Mouse (Mus musculus) hindbrain, embryonic 13.5 days (tissue): ENCODE data around the gene Zcchc7. TPM values are rescaled to one million over a fixed set of nuclear protein-coding genes. Genes with fewer than 3 reads are reported as not detected.
A peak's percentile ranks its signal among the peaks of the same experiment; 100 is the strongest.

Experiments used
- ATAC-seq: fragments of 200-750 bp; cut with Nextera tagmentation; 2 replicates; pipeline ENCODE4 v1.8.0; 2017; ENCODE audit warnings: moderate TSS enrichment; ENCODE audit not compliant: low FRiP score
- H3K27ac ChIP-seq: fragments of 300-500 bp; sonication (generic); 2 replicates; pipeline ENCODE4 v1.5.1; 2015; ENCODE audit warnings: inconsistent platforms, mild to moderate bottlenecking, moderate library complexity
- H3K27me3 ChIP-seq: fragments of 300-500 bp; sonication (generic); 2 replicates; pipeline ENCODE4 v1.6.1; 2015; ENCODE audit warnings: mild to moderate bottlenecking, inconsistent platforms
- H3K36me3 ChIP-seq: fragments of 300-500 bp; sonication (generic); 2 replicates; pipeline ENCODE4 v1.6.1; 2015; ENCODE audit warnings: mild to moderate bottlenecking, inconsistent platforms
- H3K4me1 ChIP-seq: fragments of 300-500 bp; sonication (generic); replicated peaks from 2 replicates; pipeline ENCODE4 v1.6.1; 2015; ENCODE audit warnings: inconsistent platforms
- H3K4me2 ChIP-seq: fragments of 300-500 bp; sonication (generic); 2 replicates; pipeline ENCODE4 v1.6.1; 2015; ENCODE audit warnings: inconsistent platforms, mild to moderate bottlenecking, moderate library complexity
- H3K4me3 ChIP-seq: fragments of 300-500 bp; sonication (generic); 2 replicates; pipeline ENCODE4 v1.5.1; 2015; ENCODE audit warnings: mild to moderate bottlenecking, inconsistent platforms
- H3K9ac ChIP-seq: fragments of 300-500 bp; sonication (generic); 2 replicates; pipeline ENCODE4 v1.6.1; 2015; ENCODE audit warnings: mild to moderate bottlenecking, inconsistent platforms
- H3K9me3 ChIP-seq: fragments of 300-500 bp; sonication (generic); 2 replicates; pipeline ENCODE4 v1.6.1; 2016; ENCODE audit warnings: inconsistent platforms
- WGBS: fragments of 180-500 bp; shearing (Covaris S2); methylation state at CpG from one replicate; pipeline ENCODE4 v1.1.7; 2015; 5-methylcytosine and 5-hydroxymethylcytosine counted together
- polyA plus RNA-seq: library from polyadenylated mRNA; unstranded; fragments of >200 nt; fragmentation: Nextera tagmentation; extraction: Ambion mirVana; gene quantifications from 2 replicates; pipeline ENCODE4 v1.2.1, GENCODE M21; 2015

Gene Zcchc7
- polyA plus RNA-seq, 1 experiment from 2014 or later, result 40.3 TPM

GRCm38 (mm10) chr4:44880065-44880623 lies 124.5 kb downstream of the Zcchc7 start:
- H3K4me2 ChIP-seq, result no peak overlapping the region
- no peak overlapping the region for H3K9ac ChIP-seq
- H3K36me3 ChIP-seq, result no peaks in the 10 kb centered on the region
- ATAC-seq, result no peak
- H3K9me3 ChIP-seq, result no peaks in the 10 kb centered on the region
- no peaks in the 10 kb centered on the region for H3K27me3 ChIP-seq
- H3K4me3 ChIP-seq, result no peak overlapping the region
- H3K4me1 ChIP-seq, result peaks cover 6% of the 10 kb centered on the region
- 11% methylated on average over 7 of the region's 7 CpGs for WGBS
- no peak overlapping the region for H3K27ac ChIP-seq

DNA sequence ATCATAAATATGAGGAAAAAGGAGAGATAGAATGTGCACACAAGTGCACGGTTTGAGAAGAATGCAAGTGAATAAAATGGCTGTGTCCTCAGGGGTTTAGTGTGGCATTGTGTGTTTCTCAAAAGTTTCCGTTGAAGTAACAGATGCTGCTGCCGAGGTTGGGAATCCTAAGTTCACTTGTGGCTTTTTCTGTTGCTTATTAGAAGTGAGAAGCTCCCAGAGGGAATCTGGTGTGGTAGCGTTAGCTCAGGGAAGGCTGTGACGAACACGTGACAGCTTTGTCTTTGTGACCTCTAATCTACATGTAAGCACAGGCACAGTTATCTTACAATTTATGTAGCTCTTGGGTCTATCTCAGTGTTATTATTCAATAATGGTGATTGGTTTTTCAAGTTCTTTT lies 130.5 kb downstream of the Zcchc7 start:
- no peak for ATAC-seq
- Histone ChIP-seq H3K4me2 (no peak overlapping the region), H3K9me3 (no peaks in the 10 kb centered on the region), H3K27ac (no peak overlapping the region), H3K36me3 (no peaks in the 10 kb centered on the region), H3K4me1 (no peaks in the 10 kb centered on the region), H3K27me3 (no peaks in the 10 kb centered on the region), H3K4me3 (no peak overlapping the region), H3K9ac (no peak overlapping the region)
- 63% methylated on average over 6 of the region's 6 CpGs for WGBS

DNA sequence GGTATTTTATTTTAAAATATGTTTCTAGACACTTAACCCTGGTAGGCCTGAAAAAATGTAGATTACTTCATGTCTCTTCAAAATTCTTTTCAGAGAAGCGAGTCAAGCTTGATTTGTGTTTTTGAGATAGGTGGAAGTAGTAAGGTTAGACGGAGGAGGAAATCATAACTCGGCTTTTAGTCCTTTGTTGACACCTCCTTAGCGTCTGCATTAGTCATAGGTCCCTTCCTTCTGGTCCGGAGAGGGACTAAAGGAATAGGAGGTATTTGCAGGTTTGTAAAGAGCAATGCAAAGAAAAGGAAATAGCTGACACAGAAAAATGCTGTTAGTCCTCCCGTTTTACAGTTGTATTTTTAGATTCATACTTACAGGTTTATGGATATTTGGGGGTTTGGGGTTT lies 135.7 kb downstream of the Zcchc7 start:
- no peak overlapping the region for H3K27ac ChIP-seq
- no peak overlapping the region for H3K4me2 ChIP-seq
- H3K9ac ChIP-seq, result no peak overlapping the region
- no peaks in the 10 kb centered on the region for H3K9me3 ChIP-seq
- WGBS, result 88% methylated on average over 6 of the region's 6 CpGs
- no peaks in the 10 kb centered on the region for H3K27me3 ChIP-seq
- no peak overlapping the region for H3K4me3 ChIP-seq
- no peak for ATAC-seq
- peaks cover 5% of the 10 kb centered on the region for H3K36me3 ChIP-seq
- H3K4me1 ChIP-seq, result no peaks in the 10 kb centered on the region

GRCm38 (mm10) chr4:44905651-44906271 lies 150.1 kb downstream of the Zcchc7 start:
- peak overlapping the region; percentile 57 for H3K9ac ChIP-seq
- no peak overlapping the region for H3K4me3 ChIP-seq
- peak overlapping the region; percentile 36 for H3K4me2 ChIP-seq
- H3K9me3 ChIP-seq, result no peaks in the 10 kb centered on the region
- H3K36me3 ChIP-seq, result no peaks in the 10 kb centered on the region
- WGBS, result 12% methylated on average over 11 of the region's 11 CpGs
- peak; percentile 72 for ATAC-seq
- H3K27me3 ChIP-seq, result no peaks in the 10 kb centered on the region
- peaks cover 12% of the 10 kb centered on the region for H3K4me1 ChIP-seq
- H3K27ac ChIP-seq, result peak overlapping the region; percentile 75

DNA sequence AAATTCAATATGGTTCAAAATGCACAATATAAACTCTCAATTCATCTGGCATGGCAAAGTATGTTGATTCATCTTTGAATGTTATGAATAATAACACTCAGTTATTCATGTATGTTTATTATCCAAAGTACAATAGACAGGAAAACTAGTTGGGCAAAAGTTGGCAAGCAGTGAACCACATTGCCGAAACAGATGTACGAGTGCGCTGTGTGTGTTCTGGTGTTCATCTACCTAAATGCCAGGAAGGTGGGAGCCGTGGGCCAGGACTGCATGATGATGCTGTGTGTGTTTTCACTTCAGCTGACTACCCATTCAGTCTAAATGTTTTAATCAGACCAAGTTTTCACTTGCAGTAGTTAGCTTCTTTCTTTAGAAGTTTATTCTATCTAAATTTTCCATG lies 150.7 kb downstream of the Zcchc7 start:
- peaks cover 12% of the 10 kb centered on the region for H3K4me1 ChIP-seq
- H3K27ac ChIP-seq, result no peak overlapping the region
- no peak overlapping the region for H3K4me2 ChIP-seq
- no peaks in the 10 kb centered on the region for H3K9me3 ChIP-seq
- no peaks in the 10 kb centered on the region for H3K36me3 ChIP-seq
- no peaks in the 10 kb centered on the region for H3K27me3 ChIP-seq
- ATAC-seq, result no peak
- no peak overlapping the region for H3K9ac ChIP-seq
- no peak overlapping the region for H3K4me3 ChIP-seq
- WGBS, result 72% methylated on average over 4 of the region's 4 CpGs

GRCm38 (mm10) chr4:44910065-44910464 lies 154.4 kb downstream of the Zcchc7 start:
- no peaks in the 10 kb centered on the region for H3K27me3 ChIP-seq
- no peak overlapping the region for H3K4me3 ChIP-seq
- H3K9me3 ChIP-seq, result no peaks in the 10 kb centered on the region
- H3K4me1 ChIP-seq, result peaks cover 11% of the 10 kb centered on the region
- H3K27ac ChIP-seq, result no peak overlapping the region
- no peak overlapping the region for H3K9ac ChIP-seq
- no peak for ATAC-seq
- H3K36me3 ChIP-seq, result no peaks in the 10 kb centered on the region
- no peak overlapping the region for H3K4me2 ChIP-seq
- WGBS, result 42% methylated on average over 2 of the region's 2 CpGs

DNA sequence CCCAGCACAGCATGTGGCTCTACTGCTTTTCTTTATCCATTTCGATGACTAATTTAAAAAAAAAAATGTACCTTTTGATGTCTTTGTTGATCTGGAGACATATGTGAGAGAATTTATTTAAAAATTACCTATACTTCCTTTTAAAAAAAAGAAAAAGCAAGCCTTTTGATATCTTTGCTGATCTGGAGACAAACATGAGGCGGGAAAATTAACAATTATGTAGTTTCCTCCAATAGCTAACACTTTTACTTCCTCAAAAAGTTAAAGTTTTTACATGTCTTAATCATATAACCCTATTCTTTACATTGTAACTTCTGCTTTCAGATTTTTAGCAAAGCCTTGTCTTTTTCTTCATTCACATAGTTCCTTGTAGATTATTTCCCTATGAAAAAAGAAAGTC lies 155.2 kb downstream of the Zcchc7 start:
- Histone ChIP-seq H3K9me3 (no peaks in the 10 kb centered on the region), H3K27ac (no peak overlapping the region), H3K4me2 (no peak overlapping the region), H3K4me3 (no peak overlapping the region), H3K9ac (no peak overlapping the region), H3K4me1 (peaks cover 3% of the 10 kb centered on the region), H3K36me3 (no peaks in the 10 kb centered on the region), H3K27me3 (no peaks in the 10 kb centered on the region)
- ATAC-seq, result no peak
- WGBS, result 70% methylated on average over 2 of the region's 2 CpGs

DNA sequence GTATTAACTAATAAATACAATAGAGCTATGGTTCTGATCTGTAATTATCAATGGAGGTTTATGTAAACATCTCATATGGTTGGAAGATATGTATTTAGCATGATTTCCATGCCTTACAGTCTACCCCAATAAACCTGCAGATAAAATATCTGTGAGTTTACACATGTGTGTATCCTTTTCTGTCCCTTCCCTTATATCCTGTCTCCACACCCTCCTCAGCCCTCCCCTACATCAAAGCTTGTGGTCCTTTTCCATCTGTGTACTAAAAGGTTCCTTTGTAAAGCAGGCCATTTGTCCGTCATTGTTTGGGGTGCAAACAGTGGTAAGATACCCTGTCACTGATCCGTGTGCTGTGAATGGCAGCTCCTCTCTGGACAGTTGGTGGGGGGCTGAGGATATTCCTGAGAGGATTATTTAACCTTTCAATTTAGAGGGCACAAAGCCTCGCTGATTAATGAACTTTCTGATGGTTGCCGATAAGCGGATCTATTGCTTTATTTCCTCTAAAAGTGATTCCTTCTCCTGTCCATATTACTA lies 161.7 kb downstream of the Zcchc7 start:
- peak overlapping the region; percentile 48; the same call in 1 of the 2 replicates for H3K27ac ChIP-seq
- H3K36me3 ChIP-seq, result no peaks in the 10 kb centered on the region
- H3K27me3 ChIP-seq, result no peaks in the 10 kb centered on the region
- H3K4me1 ChIP-seq, result peaks cover 14% of the 10 kb centered on the region
- no peak overlapping the region for H3K4me3 ChIP-seq
- no peak overlapping the region for H3K9ac ChIP-seq
- H3K9me3 ChIP-seq, result no peaks in the 10 kb centered on the region
- 28% methylated on average over 5 of the region's 5 CpGs for WGBS
- no peak for ATAC-seq
- H3K4me2 ChIP-seq, result no peak overlapping the region

DNA sequence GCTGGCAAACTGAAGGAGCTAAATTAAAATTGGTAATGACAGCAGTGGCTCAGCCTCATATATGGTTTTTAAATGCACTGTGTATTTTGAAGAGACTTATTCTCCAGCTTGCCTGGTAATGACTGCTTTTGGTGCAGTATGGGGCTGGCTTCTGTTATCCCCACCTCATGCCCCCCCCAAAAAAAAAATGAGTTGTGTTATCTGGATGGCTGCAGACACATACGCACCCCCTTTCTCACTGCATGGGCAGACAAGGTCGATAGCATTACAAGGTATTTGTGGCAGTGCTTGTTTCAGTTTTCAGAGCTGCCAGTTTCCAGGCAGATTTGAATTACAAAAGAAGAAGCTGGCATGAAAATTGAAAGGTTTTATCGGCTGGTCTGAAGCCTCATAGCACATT lies 162.2 kb downstream of the Zcchc7 start:
- peak; percentile 39; the same call in 1 of the 2 replicates for ATAC-seq
- H3K4me2 ChIP-seq, result no peak overlapping the region
- H3K4me1 ChIP-seq, result peaks cover 14% of the 10 kb centered on the region
- H3K27me3 ChIP-seq, result no peaks in the 10 kb centered on the region
- WGBS, result 26% methylated on average over 3 of the region's 3 CpGs
- no peaks in the 10 kb centered on the region for H3K9me3 ChIP-seq
- no peak overlapping the region for H3K9ac ChIP-seq
- H3K36me3 ChIP-seq, result no peaks in the 10 kb centered on the region
- H3K4me3 ChIP-seq, result no peak overlapping the region
- peak overlapping the region; percentile 48; the same call in 1 of the 2 replicates for H3K27ac ChIP-seq

GRCm38 (mm10) chr4:44920831-44921230 lies 165.2 kb downstream of the Zcchc7 start:
- WGBS, result 33% methylated on average over 5 of the region's 5 CpGs
- H3K4me1 ChIP-seq, result peaks cover 14% of the 10 kb centered on the region
- no peak overlapping the region for H3K4me3 ChIP-seq
- no peaks in the 10 kb centered on the region for H3K9me3 ChIP-seq
- H3K27me3 ChIP-seq, result no peaks in the 10 kb centered on the region
- H3K27ac ChIP-seq, result no peak overlapping the region
- ATAC-seq, result no peak
- H3K9ac ChIP-seq, result no peak overlapping the region
- H3K4me2 ChIP-seq, result no peak overlapping the region
- no peaks in the 10 kb centered on the region; the same call in 1 of the 2 replicates for H3K36me3 ChIP-seq

- 93% methylated on average over 7 of the region's 7 CpGs for WGBS
- H3K4me3 ChIP-seq, result no peak overlapping the region
- H3K9ac ChIP-seq, result no peak overlapping the region
- H3K4me2 ChIP-seq, result no peak overlapping the region
- no peak for ATAC-seq
- peaks cover 8% of the 10 kb centered on the region for H3K36me3 ChIP-seq
- H3K27ac ChIP-seq, result no peak overlapping the region
- peaks cover 10% of the 10 kb centered on the region for H3K4me1 ChIP-seq
- no peaks in the 10 kb centered on the region for H3K27me3 ChIP-seq
- H3K9me3 ChIP-seq, result no peaks in the 10 kb centered on the region
Observed at GRCm38 (mm10) chr4:44922466-44923128, 166.9 kb downstream of the Zcchc7 start.

GRCm38 (mm10) chr4:44923129-44923481 lies 167.4 kb downstream of the Zcchc7 start:
- Histone ChIP-seq H3K27ac (no peak overlapping the region), H3K9ac (no peak overlapping the region), H3K36me3 (peaks cover 8% of the 10 kb centered on the region), H3K9me3 (no peaks in the 10 kb centered on the region), H3K4me2 (no peak overlapping the region), H3K4me1 (peaks cover 5% of the 10 kb centered on the region), H3K4me3 (no peak overlapping the region), H3K27me3 (no peaks in the 10 kb centered on the region)
- no peak for ATAC-seq
- whole genome bisulfite sequencing, result 95% methylated on average over 5 of the region's 5 CpGs
